Mouse (Mus musculus) C2C12 (cell line): ENCODE results near the gene Lrrtm4.

Experiments used
- CTCF ChIP-seq: IDR thresholded peaks from one replicate; pipeline ENCODE4 v1.5.1; 2011; ENCODE audit not compliant: control insufficient read depth, insufficient read depth, insufficient read length
- MYOD1 ChIP-seq: IDR thresholded peaks from one replicate; pipeline ENCODE4 v1.6.1; 2011; ENCODE audit warnings: low read depth; ENCODE audit not compliant: control insufficient read depth, insufficient read length

DNA sequence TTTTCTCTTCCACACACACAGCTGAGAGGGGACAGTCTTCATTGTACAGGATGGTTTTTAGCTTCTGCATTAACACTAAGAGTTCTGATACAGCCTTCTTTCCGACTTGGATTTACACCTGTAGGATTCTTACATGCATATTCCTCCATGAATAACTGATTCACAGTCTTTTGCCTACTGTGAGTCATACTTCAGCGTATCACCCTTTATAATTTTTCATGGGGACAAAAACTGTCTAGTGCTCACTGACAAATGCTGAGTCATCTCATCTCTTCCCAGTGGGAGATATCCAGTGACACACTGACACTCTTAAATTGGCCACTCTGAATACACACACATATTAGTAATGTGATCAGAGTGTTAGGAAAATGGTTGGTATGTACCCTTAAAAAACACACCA is 600.8 kb downstream of the Lrrtm4 start:
- no peak for TF ChIP-seq CTCF
- TF ChIP-seq MYOD1, result no peak
